Mouse (Mus musculus): ENCODE results near the gene Fxyd4.

GRCm38 (mm10) chr6:117934301-117934700, 3.2 kb downstream of the Fxyd4 start:
- no peak for TF ChIP-seq POLR2A (IDR thresholded peaks at IDR 0.05; ENCODE audit: borderline replicate concordance, control insufficient read depth, low read depth, low read length)
- no peak for TF ChIP-seq CTCF (IDR thresholded peaks at IDR 0.05; ENCODE audit: control insufficient read depth, insufficient read depth, low read length)
